Mouse (Mus musculus) lung, adult 18-20 months (tissue): ENCODE measurements at regions not wholly inside any gene's neighbourhood (a gene's known extent, or its start where the extent isn't known, plus 50 kb on each side); places are given as distances from the start of the nearest gene placed in this dataset.

Experiments
- DNase-seq, 2 experiments: peaks; one replicate each; pipeline ENCODE4 v3.0.0; 2022; ENCODE audit warnings: mixed read lengths in 2 of 2

DNA sequence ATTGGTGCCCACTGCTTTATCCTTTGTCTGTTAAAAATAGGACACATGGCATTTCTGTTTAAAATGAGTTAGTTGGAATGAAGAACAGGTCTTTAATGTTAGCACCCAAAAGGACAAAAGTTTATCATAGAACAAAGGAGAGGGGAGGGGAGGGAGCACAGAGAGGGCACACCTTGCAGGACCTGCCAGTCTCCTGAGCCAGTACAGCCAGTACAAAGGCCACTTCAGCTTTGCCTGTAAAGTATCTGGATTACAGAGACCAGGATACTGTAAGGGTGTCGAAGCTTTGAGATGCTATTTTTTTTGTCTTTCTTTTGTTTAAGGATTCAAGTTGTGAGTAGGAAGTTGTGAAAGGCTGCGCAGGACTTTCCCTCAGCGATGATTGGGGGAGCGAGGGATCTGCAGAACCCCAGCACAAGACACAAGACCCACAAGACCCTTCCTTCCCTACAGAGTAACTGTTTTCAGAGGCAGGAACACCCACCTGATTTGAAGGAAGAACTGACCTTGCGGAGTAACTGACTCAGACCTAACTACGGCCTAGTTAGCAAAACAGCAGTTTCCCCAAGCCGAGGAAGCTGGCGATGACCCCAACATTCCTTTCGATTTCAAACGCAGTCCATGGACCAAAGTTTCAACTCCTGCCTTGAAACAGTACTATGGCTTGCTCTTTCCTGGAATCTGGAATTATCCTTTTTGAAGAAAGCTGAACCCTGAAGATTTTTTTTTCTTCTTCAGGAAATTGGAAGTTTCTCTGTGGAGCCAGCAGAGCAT is 178.1 kb downstream of the Efnb2 start:
- peak in 1 of 2 experiments; percentile 10 for DNase-seq

DNA sequence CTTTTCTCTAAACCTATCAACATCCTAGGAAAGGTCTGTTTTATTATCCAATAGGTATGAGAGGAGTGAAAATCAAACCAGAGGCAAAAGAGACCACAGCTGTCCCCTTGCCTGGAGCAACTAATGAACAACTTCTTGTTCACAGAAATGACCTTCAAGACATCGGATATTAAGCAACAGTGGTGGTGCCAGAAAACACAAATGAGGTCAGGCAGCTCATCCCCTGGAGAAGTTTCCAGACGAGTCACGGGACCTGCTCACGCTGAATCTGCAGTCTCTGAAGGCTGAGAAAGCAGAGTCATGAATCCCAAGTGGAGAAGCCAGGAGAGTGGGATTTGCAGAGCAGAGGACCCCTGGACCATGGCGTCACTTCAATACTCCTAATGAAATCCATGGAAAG is 183.6 kb downstream of the Efnb2 start:
- peak; percentile 14 to 17 for DNase-seq

DNA sequence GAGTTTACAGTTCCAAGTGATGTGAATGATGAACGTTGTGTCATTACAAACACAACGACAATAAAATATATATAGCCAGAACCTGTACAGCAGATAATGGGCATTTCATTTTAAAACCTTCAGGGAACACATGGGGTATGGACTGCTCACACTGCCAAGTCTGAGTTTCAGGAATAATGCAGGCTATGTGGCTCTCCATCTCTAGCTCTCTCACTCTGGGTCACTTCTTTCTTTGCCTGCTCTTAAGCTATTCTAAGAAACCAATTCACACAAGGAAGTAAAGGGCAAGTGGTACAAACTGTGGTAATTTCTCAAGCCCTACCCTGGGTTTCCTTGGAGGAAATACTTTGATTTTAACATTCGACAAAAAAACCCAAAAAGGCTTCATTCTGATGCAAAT is 192.5 kb downstream of the Efnb2 start:
- DNase-seq: no peak

- DNase-seq: no peak
These were observed 194.4 kb downstream of the Efnb2 start for GRCm38 (mm10) chr8:8466526-8467244.

DNA sequence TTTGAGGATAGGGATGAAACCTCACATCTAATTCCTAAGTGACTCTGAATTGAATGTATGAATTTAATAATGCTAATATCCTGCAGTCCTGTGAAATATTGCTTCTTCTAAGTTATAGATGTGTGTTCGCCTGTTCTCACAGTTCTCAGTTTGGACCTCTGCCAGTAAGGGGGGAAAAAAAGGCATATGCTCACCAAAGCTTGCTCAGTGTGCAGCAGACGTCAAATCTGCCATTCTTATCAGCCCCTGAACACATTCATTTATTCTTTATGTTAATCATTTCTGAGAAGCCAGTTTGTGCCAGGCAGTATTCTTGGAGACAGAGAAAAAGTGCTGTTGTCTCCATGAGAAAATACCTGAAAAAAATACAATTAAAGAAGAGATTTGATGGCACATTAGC is 198.6 kb downstream of the Efnb2 start:
- DNase-seq: no peak

- DNase-seq: no peak
These were observed 203.5 kb downstream of the Efnb2 start for GRCm38 (mm10) chr8:8457536-8457935.

DNA sequence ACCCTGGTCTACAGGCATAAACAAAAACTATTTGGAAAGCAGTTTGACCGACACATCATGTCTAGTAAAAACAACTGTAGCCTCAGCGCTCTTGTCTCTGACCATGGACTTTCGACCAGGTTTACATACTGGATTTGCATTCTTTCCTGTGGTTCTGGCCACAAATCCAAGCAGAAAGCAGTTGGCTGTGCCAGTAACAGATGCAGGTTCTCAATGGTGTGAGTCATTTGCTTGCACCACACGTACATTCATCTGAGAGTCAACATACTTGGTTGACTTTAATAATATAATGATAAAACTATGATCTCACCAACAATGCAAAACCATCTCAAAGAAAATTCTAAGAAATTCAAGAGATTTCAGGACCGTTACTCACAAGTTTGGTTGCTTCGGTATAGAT is 207.1 kb downstream of the Efnb2 start:
- no peak for DNase-seq

GRCm38 (mm10) chr8:8452226-8452625 is 208.8 kb downstream of the Efnb2 start:
- DNase-seq: peak in 1 of 2 experiments; percentile 7

DNA sequence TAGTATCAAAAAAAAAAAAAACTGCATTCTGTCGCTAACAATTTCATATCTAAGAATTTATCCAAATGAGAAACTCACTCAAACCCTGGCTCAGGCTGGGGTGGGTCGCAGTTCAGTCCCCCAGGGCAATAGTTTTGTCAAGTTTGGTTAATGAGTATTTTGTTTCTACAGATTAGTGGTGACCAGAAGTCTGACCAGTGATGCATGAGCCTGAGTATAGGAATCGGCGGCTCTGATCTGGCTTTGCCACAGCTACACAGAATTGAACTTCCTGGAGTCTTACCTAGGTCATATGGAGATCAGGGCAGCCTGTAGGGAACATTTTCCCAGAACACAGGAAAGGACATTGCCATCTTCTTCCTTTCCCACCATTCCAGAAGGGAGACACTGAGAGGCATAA is 212.1 kb downstream of the Efnb2 start:
- DNase-seq: no peak

DNA sequence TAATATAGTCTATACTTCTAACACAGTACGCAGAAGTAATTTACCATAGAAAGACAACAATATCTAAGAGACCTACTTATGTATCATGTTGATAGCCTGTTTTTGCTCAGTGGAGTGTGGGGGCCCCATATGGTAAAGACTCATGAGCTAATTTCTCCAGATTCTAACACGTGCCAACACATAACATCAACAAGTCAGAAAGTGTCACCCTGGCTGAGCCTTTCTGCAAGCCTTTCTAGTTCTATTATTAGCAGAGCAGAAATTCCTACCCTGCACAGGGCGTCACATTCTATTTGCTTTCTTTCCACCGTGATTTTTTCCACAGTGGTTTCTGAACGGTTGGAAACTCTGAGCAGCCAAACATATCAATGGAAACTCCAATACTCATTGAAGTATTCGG is 219.5 kb downstream of the Efnb2 start:
- DNase-seq: no peak

GRCm38 (mm10) chr8:8440903-8441302 is 220.1 kb downstream of the Efnb2 start:
- peak in 1 of 2 experiments; percentile 7 for DNase-seq

GRCm38 (mm10) chr8:8426201-8426600 is 234.8 kb downstream of the Efnb2 start:
- DNase-seq: no peak

GRCm38 (mm10) chr8:8423443-8423842 is 237.6 kb downstream of the Efnb2 start:
- no peak for DNase-seq

DNA sequence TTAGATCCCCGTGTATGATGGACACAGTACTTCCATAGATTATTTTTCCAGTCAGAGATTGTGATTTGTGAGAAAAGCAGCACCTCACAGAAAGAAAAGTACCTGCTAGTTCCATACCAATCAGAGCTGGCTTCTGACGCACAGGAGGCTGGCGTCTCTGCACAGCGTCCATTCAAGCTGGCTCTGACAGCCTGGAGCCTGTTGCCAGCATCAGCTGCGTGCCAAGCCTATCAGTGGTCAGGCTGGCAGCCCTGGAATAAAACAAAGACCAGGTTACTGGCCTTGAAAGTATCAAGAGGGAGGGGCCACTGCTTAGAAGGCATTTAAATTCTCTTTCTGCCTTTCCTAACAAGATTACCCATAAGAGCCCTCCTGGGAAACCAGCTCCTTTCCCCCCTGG is 239.3 kb downstream of the Efnb2 start:
- DNase-seq: no peak

DNA sequence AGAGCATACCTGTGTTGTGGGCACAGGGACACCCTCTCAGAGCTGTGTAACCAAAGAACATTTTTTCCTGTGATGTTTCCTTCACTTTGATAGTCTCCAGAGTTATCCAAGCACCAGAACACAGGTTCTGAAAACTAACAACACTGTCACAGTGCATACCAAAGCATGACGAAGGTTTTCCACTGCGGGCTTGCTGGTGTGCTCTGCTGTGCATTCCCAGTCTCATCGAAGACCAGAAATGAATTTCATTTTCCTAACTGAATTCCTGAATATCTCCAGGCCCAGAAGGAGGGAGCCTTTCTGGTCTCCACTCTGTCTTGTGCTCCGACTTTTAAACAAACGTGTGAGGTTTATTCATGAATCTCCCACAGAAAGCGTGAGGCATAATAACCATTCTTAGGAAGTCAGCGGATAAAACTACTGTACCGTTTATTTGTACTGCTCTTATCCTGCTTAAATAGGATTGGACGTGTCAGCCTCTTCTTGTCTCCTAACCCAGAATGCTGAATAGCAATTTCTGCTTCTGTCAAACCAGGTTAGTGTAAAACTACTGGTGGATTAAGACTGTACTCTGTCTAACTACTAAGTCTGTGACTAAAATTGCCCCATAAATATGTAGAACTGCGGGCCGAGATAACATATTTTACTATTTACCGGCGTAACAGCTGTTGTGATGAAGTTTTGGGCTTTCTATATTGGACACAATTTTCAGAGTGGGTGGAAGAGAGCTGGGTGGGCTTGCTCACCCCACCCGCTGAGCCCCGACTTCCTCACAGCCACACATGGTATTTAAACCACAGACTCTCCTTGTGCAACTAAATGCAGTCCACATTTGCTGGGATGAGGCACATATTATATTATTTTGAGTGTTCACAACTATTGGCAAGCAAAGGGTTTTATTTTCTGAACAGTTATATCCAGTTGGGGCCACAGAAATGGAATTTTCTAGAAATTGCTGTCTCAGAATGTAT is 241.4 kb downstream of the Efnb2 start:
- DNase-seq: no peak

- no peak for DNase-seq
These were observed 242.1 kb downstream of the Efnb2 start for GRCm38 (mm10) chr8:8418929-8419328.

- no peak for DNase-seq
These were observed 242.5 kb downstream of the Efnb2 start for GRCm38 (mm10) chr8:8418525-8418924.

GRCm38 (mm10) chr8:8416092-8416701 is 244.8 kb downstream of the Efnb2 start:
- no peak for DNase-seq

- no peak for DNase-seq
These were observed 253.7 kb downstream of the Efnb2 start for GRCm38 (mm10) chr8:8407357-8407756.

- no peak for DNase-seq
These were observed 257.6 kb downstream of the Efnb2 start for GRCm38 (mm10) chr8:8403410-8403809.

GRCm38 (mm10) chr8:8392303-8392702 is 268.7 kb downstream of the Efnb2 start:
- no peak for DNase-seq

DNA sequence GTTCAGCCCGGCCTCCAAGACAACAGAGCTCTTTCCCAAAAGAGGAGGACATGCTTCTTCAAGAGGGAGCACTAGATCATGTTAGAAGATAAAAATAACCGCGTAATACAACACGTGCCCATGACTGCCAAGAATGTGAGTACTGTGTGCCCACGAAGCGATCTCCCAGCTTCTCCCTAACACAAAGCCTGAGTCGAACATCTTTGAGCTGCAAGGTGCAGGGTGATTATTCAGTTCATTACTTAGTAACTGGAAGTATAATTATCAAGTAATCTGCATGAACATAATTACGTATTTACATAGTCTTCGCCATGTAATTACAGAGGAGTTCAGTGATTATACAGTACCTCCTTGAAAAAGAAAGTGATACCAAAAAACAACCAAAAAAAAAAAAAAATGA is 269.7 kb downstream of the Efnb2 start:
- DNase-seq: no peak

GRCm38 (mm10) chr8:8378248-8378647 is 282.8 kb downstream of the Efnb2 start:
- DNase-seq: no peak
